Mouse (Mus musculus) CD4-positive, CD25-positive, alpha-beta regulatory T cell, adult 4 months (primary cell): Measurements from ENCODE around the gene Slc26a9. TPM values are rescaled to one million over a fixed set of nuclear protein-coding genes. Genes with fewer than 3 reads are reported as not detected.

Experiments
- ATAC-seq: one replicate; pipeline ENCODE4 v1.8.0; 2017
- polyA plus RNA-seq, 2 experiments: library from polyadenylated mRNA; unstranded; fragments of 100-300 nt; shearing (Covaris generic); gene quantifications; one replicate each; pipeline ENCODE4 v1.2.1; 2017

The Slc26a9 gene
- not detected for polyA plus RNA-seq

- ATAC-seq, result no peak
Measured at GRCm38 (mm10) chr1:131743868-131744464, at the start of gene Slc26a9. Gene Slc26a9 (plus strand): TSS chr1:131744022.

DNA sequence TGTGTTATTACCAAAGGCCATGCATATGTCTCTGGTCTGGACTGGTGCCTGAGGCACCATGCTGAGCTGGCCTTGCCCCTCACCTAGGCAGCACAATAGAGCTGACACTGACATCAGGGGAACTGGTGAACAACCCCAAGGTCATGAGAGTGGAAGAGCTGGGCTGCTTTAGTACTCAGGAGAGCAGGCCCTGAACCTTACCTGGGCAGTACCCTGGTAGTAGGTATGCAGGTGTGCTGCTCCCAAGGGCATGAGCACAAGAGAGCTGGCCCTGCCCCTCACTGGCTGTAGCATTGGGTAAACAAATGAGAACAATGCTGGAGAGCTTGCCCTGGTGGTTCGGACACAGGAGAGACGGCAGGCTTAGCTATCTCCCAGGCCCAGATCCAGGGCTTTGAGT is 48.5 kb upstream of the Slc26a9 start:
- ATAC-seq, result no peak

- ATAC-seq, result no peak
Measured at GRCm38 (mm10) chr1:131696325-131696724, 47.5 kb upstream of the Slc26a9 start.

DNA sequence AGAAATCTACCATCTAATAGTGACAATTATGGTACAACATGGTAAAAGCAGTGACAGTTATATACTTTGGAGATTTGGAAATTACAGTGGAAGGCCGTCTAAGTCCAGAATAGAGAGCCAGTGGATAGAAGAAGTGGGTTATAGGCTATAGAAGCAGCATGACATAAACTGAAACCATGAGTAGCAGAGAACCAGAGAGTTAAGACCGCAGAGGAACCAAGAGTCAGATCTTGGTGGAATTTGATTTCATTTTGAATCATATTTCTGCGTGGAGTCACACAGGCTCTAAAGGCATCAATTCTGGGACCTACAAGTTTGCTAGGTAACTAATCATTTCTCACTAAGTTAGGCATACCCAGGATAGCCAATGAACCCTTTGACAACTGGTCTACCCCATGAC is 45.1 kb upstream of the Slc26a9 start:
- no peak for ATAC-seq

- no peak for ATAC-seq
Measured at GRCm38 (mm10) chr1:131699642-131700041, 44.2 kb upstream of the Slc26a9 start.

- ATAC-seq, result no peak
Measured at GRCm38 (mm10) chr1:131700447-131700846, 43.4 kb upstream of the Slc26a9 start.

DNA sequence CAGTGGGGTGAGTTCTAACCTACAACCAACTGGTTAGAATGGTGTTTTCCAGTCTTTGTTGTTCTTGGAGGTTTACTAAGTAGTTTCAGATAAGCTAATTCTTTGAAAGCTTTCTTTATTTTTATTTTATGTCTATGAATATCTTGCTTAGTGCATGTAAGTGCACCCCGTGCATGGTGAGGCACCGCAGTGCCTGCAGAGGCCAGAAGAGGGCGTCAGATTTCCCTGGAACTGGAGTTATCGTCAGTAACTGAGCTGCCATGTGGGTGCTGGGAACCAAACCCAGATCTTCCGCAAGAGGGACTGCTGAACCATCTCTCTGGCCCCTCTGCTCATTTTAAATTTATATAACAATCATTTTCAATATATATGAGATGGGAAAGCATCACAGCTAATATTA is 42.4 kb upstream of the Slc26a9 start:
- ATAC-seq, result no peak

- peak; percentile 37 for ATAC-seq
Measured at GRCm38 (mm10) chr1:131702094-131702766, 41.6 kb upstream of the Slc26a9 start.

DNA sequence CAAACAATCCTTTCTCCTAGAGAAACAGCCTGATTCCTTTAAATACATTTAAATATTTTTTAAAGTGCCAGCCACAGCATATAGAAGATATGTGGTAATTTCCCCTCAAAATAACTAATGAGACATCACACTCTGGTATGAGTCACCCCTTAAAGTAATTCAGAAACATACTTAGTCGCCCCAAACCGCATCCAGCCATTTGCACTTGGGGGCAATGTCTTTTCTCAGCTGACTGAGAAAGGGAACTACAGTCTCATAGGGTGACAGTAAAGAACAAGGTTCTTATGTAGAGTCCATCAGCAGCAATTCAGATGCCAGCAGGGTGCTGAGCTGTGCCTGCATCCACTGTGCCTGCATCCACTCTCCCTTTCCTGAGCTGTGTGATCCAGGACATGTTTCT is 40.3 kb upstream of the Slc26a9 start:
- peak; percentile 43 for ATAC-seq

DNA sequence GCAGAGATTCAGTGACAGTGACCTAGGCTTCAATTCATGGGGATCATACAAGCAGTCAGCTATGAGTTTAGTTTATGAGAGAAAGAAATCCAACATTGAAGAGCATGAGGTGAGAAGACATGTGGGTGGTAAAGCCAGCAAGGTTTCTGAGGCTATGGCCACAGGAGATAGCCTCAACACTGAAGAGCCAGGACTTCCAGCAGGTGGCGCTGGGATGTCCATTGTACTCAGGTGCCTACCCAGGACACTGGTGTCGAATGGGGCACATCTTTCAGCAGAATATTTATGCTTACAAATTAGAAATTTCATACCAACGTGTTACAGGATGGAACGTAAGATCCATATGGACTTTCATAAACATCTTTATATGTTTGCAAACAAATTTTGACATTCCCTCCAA is 35.5 kb upstream of the Slc26a9 start:
- no peak for ATAC-seq

GRCm38 (mm10) chr1:131711518-131711917 is 32.3 kb upstream of the Slc26a9 start:
- no peak for ATAC-seq

DNA sequence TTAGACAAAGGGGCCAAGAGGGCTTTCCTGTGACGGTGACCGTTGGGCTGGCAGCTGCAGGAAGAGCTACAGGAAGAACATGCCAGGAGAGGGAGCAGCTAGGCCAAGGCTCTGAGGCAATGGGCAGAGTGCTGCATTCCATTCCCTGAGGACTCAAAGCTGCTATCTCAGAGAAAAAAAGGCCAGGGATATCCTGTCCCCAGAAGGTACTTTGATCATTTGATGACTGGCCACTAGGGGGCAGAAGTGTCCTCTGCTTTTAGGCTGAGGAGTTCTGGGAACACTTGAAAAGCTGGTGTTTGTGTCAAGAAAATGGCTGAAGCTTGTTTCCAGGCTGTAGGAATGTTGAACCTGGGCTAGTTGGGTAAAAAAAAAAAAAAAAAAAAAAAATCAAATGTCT is 31.4 kb upstream of the Slc26a9 start:
- peak; percentile 62 for ATAC-seq

GRCm38 (mm10) chr1:131714388-131715337 is 29.2 kb upstream of the Slc26a9 start:
- no peak for ATAC-seq

GRCm38 (mm10) chr1:131718952-131719694 is 24.7 kb upstream of the Slc26a9 start:
- no peak for ATAC-seq

DNA sequence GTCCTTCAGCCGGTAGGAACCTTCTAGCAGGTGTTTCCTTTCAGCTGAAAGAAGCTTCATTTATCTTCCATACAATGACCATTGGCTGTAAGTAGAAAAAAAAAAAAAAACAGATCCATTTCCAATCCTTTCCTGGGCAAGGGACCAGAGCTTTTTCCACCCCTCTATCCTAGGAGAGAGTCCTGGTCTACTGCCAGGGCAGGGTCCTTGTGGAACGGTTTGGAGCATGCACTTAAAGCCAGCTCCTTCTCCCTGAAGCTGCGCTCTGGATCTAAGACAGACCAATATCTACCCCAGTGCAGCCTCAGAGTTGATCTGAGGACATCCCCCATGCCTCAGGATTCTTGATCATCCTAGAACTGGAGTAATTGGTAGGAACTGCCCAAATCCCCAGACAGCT is 21.8 kb upstream of the Slc26a9 start:
- ATAC-seq, result no peak

DNA sequence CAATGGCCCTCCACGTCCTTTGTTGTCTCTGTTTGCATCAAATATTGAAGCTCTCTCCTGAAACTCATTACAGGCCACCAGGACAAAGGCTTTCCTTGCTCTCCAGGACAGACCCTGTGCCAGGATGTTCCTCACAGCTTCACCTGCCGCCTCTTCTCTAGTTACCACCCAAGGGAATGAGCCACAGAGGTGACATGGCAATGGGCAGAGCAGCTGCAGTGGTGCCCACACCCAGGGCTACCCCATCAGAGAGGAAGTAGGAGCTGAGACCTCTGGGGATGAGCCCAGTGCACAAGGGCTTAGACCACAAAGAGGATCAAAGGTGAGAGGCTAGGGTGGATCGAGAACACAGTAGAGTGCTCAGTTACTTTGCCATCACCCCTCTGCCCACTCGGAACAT is 20.3 kb upstream of the Slc26a9 start:
- ATAC-seq, result no peak

DNA sequence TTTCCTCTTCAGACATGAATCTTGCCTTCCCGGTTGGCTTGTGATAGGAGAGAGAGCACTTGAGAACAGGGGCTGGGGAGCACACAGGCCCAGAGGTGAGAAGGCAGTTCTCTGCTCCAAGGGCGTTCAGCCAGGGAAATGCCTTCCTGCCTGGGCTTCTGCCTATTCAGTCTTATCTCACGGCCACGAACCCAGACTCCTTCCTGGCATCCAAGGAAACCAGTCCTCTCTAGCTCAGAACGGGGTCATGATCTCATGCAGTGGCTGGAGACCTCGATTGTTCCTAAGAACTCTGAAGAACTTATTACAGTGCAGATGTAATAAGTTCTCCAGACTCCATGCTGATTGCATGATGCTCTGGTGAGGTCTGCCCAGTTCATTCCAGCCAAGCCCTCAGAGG is 17.2 kb upstream of the Slc26a9 start:
- no peak for ATAC-seq

GRCm38 (mm10) chr1:131730639-131731437 is 13.0 kb upstream of the Slc26a9 start:
- ATAC-seq, result no peak

- no peak for ATAC-seq
Measured at GRCm38 (mm10) chr1:131733474-131734180, 10.2 kb upstream of the Slc26a9 start.

DNA sequence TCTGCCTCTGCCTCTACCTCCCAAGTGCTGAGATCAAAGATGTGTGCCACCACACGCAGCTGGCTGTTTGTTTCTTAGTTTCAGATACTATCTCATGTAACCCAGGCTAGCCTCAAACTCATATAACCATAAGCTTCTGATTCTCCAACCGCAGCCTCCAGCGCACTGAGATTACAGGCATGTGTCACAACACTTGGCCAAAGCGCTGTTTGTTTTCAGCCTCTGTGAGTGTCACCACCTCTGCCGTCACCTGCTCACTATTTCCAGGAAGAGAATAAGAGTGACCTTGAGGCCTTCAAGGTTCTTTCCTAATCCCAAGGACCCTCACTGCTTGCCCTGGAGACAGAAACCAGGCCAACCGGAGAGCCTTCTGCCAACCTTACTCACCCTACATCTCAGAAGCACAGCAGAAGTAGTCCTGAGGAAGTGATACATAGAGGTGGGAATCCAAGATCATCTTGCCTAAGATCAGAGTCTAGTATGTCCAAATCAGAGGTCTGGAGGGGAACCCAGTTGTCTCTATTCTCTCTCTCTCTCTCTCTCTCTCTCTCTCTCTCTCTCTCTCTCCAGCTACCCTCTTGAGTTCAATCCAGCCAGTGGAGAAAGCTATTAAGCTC is 9.1 kb upstream of the Slc26a9 start:
- ATAC-seq, result no peak

DNA sequence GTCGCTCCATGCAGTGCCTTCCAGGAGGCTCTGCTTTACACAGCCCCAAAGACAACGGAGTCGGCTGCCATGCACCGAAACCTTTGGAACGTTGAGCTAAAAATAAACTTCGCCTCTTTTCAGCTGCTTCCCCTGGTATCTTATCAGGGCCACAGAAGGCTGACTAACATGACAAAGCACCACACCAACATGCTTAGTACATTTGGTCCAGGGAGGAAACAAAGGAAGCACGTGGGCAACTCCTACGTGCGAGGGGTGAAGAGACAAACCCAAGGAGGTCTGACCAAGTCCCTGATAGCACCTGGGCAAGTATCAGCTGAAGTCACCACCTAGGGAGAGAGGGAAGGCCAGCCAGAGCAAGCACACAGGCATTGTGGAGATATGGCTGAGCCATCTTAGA is 7.3 kb upstream of the Slc26a9 start:
- no peak for ATAC-seq
